Mouse (Mus musculus) kidney, adult 2 months (tissue): ENCODE measurements around the gene Mecom.

Source experiments
- CTCF ChIP-seq: fragments of 200-500 bp; conservative IDR thresholded peaks from 2 replicates; pipeline ENCODE4 v1.5.1; 2011; ENCODE audit warnings: low read depth, mild to moderate bottlenecking, control low read depth, low read length, moderate library complexity, mixed read lengths; ENCODE audit not compliant: insufficient read depth, insufficient read length
- POLR2A ChIP-seq: fragments of 200-500 bp; IDR thresholded peaks from one replicate; pipeline ENCODE4 v1.6.1; 2011; ENCODE audit warnings: low read depth, low read length, control low read depth

GRCm38 (mm10) chr3:30012150-30012549 is 535.7 kb downstream of the Mecom start:
- no peak for TF ChIP-seq POLR2A
- TF ChIP-seq CTCF, result no peak
